Mouse (Mus musculus): ENCODE results near the gene Nckipsd. TPM values are rescaled to one million over a fixed set of nuclear protein-coding genes. Genes with fewer than 3 reads are reported as not detected.
A peak's percentile ranks its signal among the peaks of the same experiment; 100 is the strongest.

Nckipsd gene
- polyA plus RNA-seq, 1 experiment: 73.9 TPM

DNA sequence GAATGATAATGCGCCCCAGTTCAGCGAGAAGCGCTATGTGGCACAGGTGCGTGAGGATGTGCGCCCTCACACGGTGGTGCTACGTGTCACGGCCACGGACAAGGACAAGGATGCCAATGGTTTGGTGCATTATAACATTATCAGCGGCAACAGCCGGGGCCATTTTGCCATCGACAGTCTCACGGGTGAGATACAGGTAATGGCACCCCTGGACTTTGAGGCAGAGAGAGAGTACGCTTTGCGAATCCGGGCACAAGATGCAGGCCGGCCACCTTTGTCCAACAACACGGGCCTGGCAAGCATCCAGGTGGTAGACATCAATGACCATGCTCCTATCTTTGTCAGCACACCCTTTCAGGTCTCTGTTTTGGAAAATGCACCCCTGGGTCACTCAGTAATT is 19.7 kb downstream of the Nckipsd start:
- H3K4me3 ChIP-seq (replicated peaks; ENCODE audit: insufficient read depth, low read depth, low read length): peak overlapping the region; percentile 95
- no peaks in the 10 kb centered on the region for H3K27me3 ChIP-seq (ENCODE audit: control insufficient read depth, insufficient read depth, low read length)
- WGBS: 67% methylated on average over 18 of the region's 18 CpGs
- peak in 1 of 2 experiments; percentile 42 for DNase-seq
- no peak overlapping the region for H3K27ac ChIP-seq (ENCODE audit: insufficient read depth, low read length)
- peaks cover 45% of the 10 kb centered on the region for H3K4me1 ChIP-seq (ENCODE audit: control insufficient read depth, insufficient read depth, low read length)
- TF ChIP-seq CTCF (IDR thresholded peaks at IDR 0.05; ENCODE audit: borderline replicate concordance, insufficient read depth, low read depth, low read length): no peak
- no peak for TF ChIP-seq POLR2A (IDR thresholded peaks at IDR 0.05; ENCODE audit: borderline replicate concordance, insufficient read depth, low read length)

DNA sequence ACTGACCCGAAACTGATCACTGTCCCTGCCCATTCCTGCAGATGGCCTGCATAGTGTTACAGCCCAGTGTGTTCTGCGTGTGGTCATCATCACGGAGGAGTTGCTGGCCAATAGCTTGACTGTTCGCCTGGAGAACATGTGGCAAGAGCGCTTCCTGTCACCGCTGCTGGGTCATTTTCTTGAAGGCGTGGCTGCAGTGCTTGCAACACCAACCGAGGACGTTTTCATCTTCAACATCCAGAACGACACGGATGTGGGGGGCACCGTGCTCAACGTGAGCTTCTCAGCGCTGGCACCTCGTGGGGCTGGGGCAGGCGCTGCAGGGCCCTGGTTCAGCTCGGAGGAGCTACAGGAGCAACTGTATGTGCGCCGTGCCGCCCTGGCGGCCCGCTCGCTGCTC is 23.5 kb downstream of the Nckipsd start:
- H3K4me1 ChIP-seq (ENCODE audit: control insufficient read depth, insufficient read depth, low read length): peaks cover 47% of the 10 kb centered on the region
- WGBS: 42% methylated on average over 23 of the region's 23 CpGs
- H3K27ac ChIP-seq (ENCODE audit: insufficient read depth, low read length): no peak overlapping the region
- TF ChIP-seq CTCF (IDR thresholded peaks at IDR 0.05; ENCODE audit: borderline replicate concordance, insufficient read depth, low read depth, low read length) (no peak), POLR2A (IDR thresholded peaks at IDR 0.05; ENCODE audit: borderline replicate concordance, insufficient read depth, low read length) (no peak)
- no peak overlapping the region for H3K4me3 ChIP-seq (replicated peaks; ENCODE audit: insufficient read depth, low read depth, low read length)
- no peaks in the 10 kb centered on the region for H3K27me3 ChIP-seq (ENCODE audit: control insufficient read depth, insufficient read depth, low read length)
- no peak for DNase-seq

DNA sequence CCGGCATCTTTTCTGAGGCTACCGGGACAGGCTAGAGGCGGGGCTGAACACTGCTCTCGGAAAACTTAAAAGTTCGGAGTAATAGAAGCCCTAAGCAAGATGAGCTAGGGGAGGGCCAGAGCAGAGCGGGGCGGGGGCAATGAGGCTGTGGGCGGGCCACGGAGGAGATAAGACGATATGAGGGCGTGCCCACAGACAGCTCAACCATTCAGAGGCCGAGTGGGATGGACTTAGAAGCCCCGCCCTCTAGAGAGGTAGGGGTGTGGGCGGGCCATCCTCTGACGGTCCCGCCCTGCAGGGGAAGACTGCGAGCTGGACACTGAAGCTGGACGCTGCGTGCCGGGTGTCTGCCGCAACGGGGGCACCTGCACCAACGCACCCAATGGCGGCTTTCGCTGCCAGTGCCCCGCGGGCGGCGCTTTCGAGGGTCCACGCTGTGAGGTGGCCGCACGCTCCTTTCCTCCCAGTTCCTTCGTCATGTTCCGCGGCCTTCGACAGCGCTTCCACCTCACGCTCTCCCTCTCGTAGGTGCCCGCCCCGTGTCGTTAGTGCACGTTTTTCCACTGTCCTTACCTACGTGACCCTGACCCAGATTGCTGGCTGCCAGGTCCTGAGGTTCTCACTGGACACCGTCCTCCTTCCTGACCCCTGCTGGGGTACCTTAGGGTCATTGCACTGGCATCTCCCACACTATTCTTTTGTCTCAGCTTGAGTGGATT is 24.4 kb downstream of the Nckipsd start:
- H3K4me1 ChIP-seq (ENCODE audit: control insufficient read depth, insufficient read depth, low read length): peaks cover 43% of the 10 kb centered on the region

DNA sequence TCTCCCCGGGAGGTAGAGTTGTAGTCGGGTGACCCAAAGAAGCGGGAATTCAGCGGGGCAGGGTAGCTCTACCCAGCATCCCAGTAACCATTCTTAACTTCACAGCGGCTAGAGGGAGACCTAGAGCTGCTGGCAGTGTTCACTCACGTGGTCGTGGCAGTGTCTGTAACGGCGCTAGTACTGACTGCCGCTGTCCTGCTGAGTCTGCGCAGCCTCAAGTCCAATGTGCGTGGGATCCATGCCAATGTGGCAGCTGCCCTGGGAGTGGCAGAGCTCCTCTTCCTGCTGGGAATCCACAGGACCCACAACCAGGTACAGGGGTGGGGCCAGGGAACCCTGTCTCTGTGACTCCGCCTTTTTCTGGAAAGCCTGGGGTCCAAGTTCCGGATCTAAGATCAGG is 34.8 kb downstream of the Nckipsd start:
- WGBS: 5% methylated on average over 14 of the region's 14 CpGs
- DNase-seq: peak; percentile 84 to 89
- no peak for TF ChIP-seq POLR2A (IDR thresholded peaks at IDR 0.05; ENCODE audit: borderline replicate concordance, insufficient read depth, low read length)
- TF ChIP-seq CTCF (IDR thresholded peaks at IDR 0.05; ENCODE audit: borderline replicate concordance, insufficient read depth, low read depth, low read length): peak; percentile 56
- no peaks in the 10 kb centered on the region for H3K27me3 ChIP-seq (ENCODE audit: control insufficient read depth, insufficient read depth, low read length)
- H3K27ac ChIP-seq (ENCODE audit: insufficient read depth, low read length): no peak overlapping the region
- H3K4me3 ChIP-seq (replicated peaks; ENCODE audit: insufficient read depth, low read depth, low read length): no peak overlapping the region
- H3K4me1 ChIP-seq (ENCODE audit: control insufficient read depth, insufficient read depth, low read length): peaks cover 21% of the 10 kb centered on the region

More for the DNA sequence above, 24.4 kb downstream of the Nckipsd start:
- Histone ChIP-seq H3K27me3 (ENCODE audit: control insufficient read depth, insufficient read depth, low read length) (no peaks in the 10 kb centered on the region), H3K4me3 (replicated peaks; ENCODE audit: insufficient read depth, low read depth, low read length) (no peak overlapping the region), H3K27ac (ENCODE audit: insufficient read depth, low read length) (no peak overlapping the region)
- peak; percentile 76 to 84 for DNase-seq
- TF ChIP-seq CTCF (IDR thresholded peaks at IDR 0.05; ENCODE audit: borderline replicate concordance, insufficient read depth, low read depth, low read length): no peak
- TF ChIP-seq POLR2A (IDR thresholded peaks at IDR 0.05; ENCODE audit: borderline replicate concordance, insufficient read depth, low read length): no peak
- 24% methylated on average over 46 of the region's 46 CpGs for WGBS

DNA sequence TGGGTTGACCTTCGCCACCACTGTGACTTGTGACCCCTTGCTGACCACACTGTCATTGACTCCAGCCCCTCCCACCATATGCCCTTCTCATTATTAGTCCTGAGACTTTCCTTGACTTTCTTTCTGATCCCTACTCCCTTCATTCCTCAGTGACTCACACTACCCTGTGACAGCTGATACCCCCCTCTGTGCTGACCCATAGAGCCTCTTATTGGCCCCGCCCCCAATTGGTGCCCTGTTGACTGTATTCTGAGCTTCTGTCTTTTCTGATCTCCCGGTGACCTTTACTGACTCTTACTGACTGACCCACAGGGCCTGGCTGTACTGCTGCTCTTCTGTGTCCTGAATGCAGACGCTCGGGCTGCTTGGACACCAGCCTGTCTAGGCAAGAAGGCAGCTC is 37.2 kb downstream of the Nckipsd start:
- Histone ChIP-seq H3K4me3 (replicated peaks; ENCODE audit: insufficient read depth, low read depth, low read length) (no peak overlapping the region), H3K27ac (ENCODE audit: insufficient read depth, low read length) (no peak overlapping the region), H3K27me3 (ENCODE audit: control insufficient read depth, insufficient read depth, low read length) (no peaks in the 10 kb centered on the region), H3K4me1 (ENCODE audit: control insufficient read depth, insufficient read depth, low read length) (peaks cover 21% of the 10 kb centered on the region)
- TF ChIP-seq POLR2A (IDR thresholded peaks at IDR 0.05; ENCODE audit: borderline replicate concordance, insufficient read depth, low read length): no peak
- no peak for TF ChIP-seq CTCF (IDR thresholded peaks at IDR 0.05; ENCODE audit: borderline replicate concordance, insufficient read depth, low read depth, low read length)
- 83% methylated on average over 5 of the region's 5 CpGs for WGBS
- no peak for DNase-seq

DNA sequence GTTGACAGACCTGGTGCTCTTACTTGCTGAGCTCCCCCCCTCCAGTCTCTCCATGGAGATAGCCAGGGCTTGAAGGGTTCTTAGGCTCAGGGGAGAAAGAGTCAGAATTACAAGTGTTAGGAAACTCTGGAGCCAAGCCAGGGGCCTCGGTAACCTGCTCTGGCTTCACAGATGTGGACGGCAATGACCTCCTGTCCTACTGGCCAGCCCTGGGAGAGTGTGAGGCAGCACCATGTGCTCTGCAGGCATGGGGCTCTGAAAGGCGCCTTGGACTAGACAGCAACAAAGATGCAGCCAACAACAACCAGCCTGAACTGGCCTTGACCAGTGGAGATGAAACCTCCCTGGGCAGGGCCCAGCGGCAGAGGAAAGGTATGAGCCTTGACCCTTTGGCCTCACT is 39.2 kb downstream of the Nckipsd start:
- Histone ChIP-seq H3K4me1 (ENCODE audit: control insufficient read depth, insufficient read depth, low read length) (peaks cover 25% of the 10 kb centered on the region), H3K27ac (ENCODE audit: insufficient read depth, low read length) (no peak overlapping the region), H3K27me3 (ENCODE audit: control insufficient read depth, insufficient read depth, low read length) (no peaks in the 10 kb centered on the region), H3K4me3 (replicated peaks; ENCODE audit: insufficient read depth, low read depth, low read length) (no peak overlapping the region)
- DNase-seq: no peak
- TF ChIP-seq POLR2A (IDR thresholded peaks at IDR 0.05; ENCODE audit: borderline replicate concordance, insufficient read depth, low read length): no peak
- TF ChIP-seq CTCF (IDR thresholded peaks at IDR 0.05; ENCODE audit: borderline replicate concordance, insufficient read depth, low read depth, low read length): no peak
- WGBS: 85% methylated on average over 4 of the region's 4 CpGs

DNA sequence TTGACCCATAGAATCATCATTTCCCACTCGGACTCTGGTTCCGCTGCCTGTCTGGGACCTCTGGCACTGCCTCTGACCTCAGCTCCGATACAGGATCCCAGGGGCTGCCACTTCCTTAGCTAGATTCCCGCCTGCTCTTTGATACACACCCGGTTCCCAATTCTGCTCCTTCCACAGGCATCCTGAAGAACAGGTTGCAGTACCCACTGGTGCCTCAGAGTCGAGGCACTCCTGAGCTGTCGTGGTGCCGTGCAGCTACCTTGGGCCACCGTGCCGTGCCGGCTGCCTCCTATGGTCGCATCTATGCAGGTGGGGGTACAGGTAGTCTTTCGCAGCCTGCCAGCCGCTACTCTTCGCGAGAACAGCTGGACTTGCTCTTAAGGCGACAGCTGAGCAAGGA is 40.3 kb downstream of the Nckipsd start:
- H3K4me3 ChIP-seq (replicated peaks; ENCODE audit: insufficient read depth, low read depth, low read length): no peak overlapping the region
- no peak for DNase-seq
- TF ChIP-seq CTCF (IDR thresholded peaks at IDR 0.05; ENCODE audit: borderline replicate concordance, insufficient read depth, low read depth, low read length): no peak
- no peak for TF ChIP-seq POLR2A (IDR thresholded peaks at IDR 0.05; ENCODE audit: borderline replicate concordance, insufficient read depth, low read length)
- no peak overlapping the region for H3K27ac ChIP-seq (ENCODE audit: insufficient read depth, low read length)
- H3K4me1 ChIP-seq (ENCODE audit: control insufficient read depth, insufficient read depth, low read length): peaks cover 22% of the 10 kb centered on the region
- H3K27me3 ChIP-seq (ENCODE audit: control insufficient read depth, insufficient read depth, low read length): no peaks in the 10 kb centered on the region
- 84% methylated on average over 17 of the region's 17 CpGs for WGBS

DNA sequence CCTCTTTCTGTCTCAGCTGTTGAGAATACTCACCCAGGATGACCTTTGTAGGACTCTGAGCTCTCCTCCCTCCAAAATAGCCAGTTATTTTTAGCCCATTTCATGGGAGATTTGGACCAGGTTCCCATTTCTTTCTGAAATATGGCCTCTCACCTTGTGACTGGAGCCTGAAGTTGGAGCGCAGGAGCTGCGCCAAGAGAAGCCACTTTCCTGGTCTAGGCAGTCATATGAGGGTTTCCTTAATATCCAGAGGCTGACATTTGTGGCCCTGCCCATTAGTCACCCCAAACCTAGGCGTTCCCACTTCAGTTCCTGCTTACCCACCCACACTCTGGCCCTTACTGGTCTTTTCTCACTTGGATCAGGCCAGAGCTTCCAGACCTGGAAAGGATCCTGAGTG is 44.8 kb downstream of the Nckipsd start, which contains the start of gene Slc26a6:
TSS of gene Slc26a6 (plus strand) at position 308 of the 400 bp plus-strand sequence.
- DNase-seq: peak in 1 of 2 experiments; percentile 44
- 28% methylated on average over 3 of the region's 3 CpGs for WGBS
- TF ChIP-seq CTCF (IDR thresholded peaks at IDR 0.05; ENCODE audit: borderline replicate concordance, insufficient read depth, low read depth, low read length): no peak
- TF ChIP-seq POLR2A (IDR thresholded peaks at IDR 0.05; ENCODE audit: borderline replicate concordance, insufficient read depth, low read length): no peak
- Histone ChIP-seq H3K4me1 (ENCODE audit: control insufficient read depth, insufficient read depth, low read length) (peaks cover 9% of the 10 kb centered on the region), H3K4me3 (replicated peaks; ENCODE audit: insufficient read depth, low read depth, low read length) (peak within 1 kb of the TSS; percentile 80), H3K27ac (ENCODE audit: insufficient read depth, low read length) (peak within 1 kb of the TSS; percentile 44), H3K27me3 (ENCODE audit: control insufficient read depth, insufficient read depth, low read length) (no peaks in the 10 kb centered on the region)
